Mouse (Mus musculus) liver, embryonic 14.5 days (tissue): ENCODE results near the gene Lgals12.

Experiments
- CTCF ChIP-seq: IDR thresholded peaks from 2 replicates; pipeline ENCODE4 v1.5.1; 2016; ENCODE audit warnings: antibody characterized with exemption, low read depth, control low read depth
- EP300 ChIP-seq: IDR thresholded peaks from 2 replicates; pipeline ENCODE4 v1.6.1; 2016; ENCODE audit warnings: antibody characterized with exemption, low read depth

GRCm38 (mm10) chr19:7611942-7612757 is 5.2 kb upstream of the Lgals12 start, which contains the start of gene Hrasls5:
- no peak for TF ChIP-seq CTCF
- TF ChIP-seq EP300 = no peak
